Mouse (Mus musculus) T-helper 17 cell (primary cell): ENCODE measurements around the gene Ikzf3.

ENCODE experiments used
- in situ Hi-C, 2 experiments: fragments of 300-600 bp; cut with MboI, MseI; formaldehyde crosslinking; loops; 1 replicate in 1 of 2; 2 replicates in 1 of 2; pipeline ENCODE4 v1.15.1; 2025; ENCODE audit warnings: high pct_unique_total_duplicates in 2 of 2

Gene Ikzf3

DNA sequence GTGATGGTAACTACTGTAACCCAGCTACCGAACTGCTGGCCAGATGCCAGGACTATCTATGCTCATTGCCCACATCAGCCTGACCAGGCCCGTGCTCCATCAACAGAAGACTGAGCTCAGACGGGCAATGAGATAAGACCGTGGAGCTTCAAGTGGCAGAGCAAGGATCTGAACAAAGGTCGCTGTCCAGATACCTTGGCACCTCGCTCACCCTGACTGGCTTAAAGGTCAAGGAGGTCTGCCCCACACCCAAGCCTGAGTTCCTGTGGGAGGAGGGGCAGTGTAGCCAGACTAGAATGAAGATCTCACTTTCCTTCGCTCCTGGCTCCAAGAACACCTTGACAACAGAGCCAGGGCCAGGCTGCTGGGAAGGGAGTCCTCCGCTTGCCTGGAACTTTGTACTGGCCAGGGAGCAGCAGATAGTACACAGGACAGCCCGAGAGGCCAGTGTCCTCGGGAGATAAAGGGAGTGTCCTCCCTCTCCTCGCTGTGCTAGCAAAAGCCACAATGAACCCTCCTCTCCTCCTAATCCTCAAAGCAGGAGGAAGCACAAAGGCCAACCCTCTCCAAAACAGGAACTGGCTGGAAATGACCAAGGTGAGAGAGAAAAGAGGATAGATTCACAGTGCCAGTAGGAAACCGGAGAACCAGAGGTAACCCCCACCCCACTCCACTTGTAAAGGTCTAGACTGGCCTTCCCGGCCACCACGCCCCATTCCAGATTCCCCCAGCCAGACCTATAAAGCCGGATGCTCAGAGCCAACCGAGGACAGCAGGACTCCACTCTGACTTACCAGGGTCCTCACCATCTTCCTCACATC, 34.7 kb upstream of the Ikzf3 start:
- in situ Hi-C loops = loop anchor here in 1 of 2 experiments (25.0 kb wide), 1 partner anchor 1568 kb away; the partner anchor contains the start of gene Sp6

- in situ Hi-C loops = loop anchor here (5.0 to 25.0 kb wide), 2 partner anchors 95 to 1565 kb away; partner anchors contain the start of gene Sp6 (in 1 of the 2)
These were observed 31.9 kb upstream of the Ikzf3 start for GRCm38 (mm10) chr11:98577776-98578175.

- in situ Hi-C loops = no loop called here
These were observed 23.6 kb upstream of the Ikzf3 start for GRCm38 (mm10) chr11:98569461-98569860.

DNA sequence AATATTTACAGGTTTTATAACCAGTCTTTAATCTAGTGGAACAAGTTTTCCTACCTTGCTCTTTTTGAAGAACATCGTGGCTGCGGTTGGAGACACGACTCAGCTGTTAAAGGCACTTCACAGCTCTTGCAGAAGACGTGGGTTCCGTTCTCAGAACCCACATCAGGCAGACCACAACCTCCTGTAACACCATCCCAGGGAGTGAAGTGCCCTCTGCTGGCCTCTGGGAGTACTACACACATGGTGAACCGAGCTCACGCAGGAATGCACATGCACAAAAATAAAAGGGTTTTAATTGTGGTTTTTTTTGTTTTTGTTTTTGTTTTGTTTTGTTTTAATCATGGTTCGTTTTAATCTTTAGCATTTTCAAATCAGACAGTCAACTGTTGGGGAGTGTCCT, 22.5 kb upstream of the Ikzf3 start:
- in situ Hi-C loops = no loop called here

GRCm38 (mm10) chr11:98563921-98564414, 18.1 kb upstream of the Ikzf3 start:
- in situ Hi-C loops = no loop called here

DNA sequence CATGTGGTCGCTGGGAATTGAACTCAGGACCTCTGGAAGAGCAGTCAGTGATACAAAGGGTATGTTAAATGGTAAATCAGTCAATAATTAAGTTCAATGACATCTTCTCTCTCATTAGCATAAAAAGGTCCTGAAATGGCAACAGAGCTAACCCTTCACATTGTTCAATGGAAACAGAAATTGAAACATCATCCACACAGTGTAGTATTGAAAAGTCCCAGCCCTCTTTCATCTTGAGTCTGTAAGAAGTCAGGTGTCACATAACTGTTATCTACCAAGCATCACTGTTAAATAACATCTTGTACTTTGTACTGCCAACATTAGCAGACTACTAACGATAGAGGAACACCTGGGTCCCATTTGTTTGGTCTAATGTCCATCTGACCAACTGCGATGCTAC, 17.2 kb upstream of the Ikzf3 start:
- in situ Hi-C loops = no loop called here

DNA sequence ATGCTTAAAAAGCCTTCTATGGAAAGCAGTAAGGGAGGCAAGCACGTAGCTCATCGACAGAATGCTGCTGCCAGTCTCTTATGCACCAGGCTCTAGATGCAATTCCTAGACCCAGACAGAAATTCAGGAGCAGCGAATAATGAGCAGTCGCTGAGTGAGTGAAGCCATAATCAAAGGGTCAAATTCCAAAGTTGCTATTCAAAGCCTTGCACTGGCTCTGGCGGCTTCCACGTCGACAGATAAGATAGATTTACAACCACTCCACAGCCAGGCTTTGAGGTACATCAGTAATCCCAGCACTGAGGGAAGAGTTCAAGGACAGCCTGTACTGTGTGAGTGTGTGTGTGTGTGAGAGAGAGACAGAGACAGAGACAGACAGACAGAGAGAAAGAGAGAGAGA, 15.1 kb upstream of the Ikzf3 start:
- in situ Hi-C loops = no loop called here

- in situ Hi-C loops = loop anchor here (5.0 to 10.0 kb wide), 2 partner anchors 42 to 1290 kb away; partner anchors contain the start of gene Lrrc3c (in 2 of the 2)
These were observed 9.4 kb upstream of the Ikzf3 start for GRCm38 (mm10) chr11:98555124-98555700.

DNA sequence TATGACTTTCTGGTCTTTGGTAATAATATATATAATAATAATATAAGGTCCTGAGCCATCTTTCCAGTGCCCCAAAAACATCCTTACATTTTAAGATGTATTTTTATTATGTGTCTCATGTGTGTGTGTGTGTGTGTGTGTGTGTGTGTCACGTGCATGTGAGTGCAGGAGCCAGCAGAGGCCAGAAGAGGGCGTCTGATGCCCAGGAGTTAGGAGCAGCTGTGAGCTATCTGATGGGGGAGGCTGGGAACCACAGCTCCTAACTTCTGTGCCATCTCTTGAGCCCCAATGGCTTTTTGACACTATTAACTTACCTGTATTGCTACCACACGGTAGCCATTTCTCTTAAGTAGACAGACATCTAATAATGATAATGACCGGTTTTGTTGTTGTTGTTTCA, 8.1 kb upstream of the Ikzf3 start:
- in situ Hi-C loops = loop anchor here (5.0 to 10.0 kb wide), 2 partner anchors 87 to 1289 kb away; no protein-coding TSS in a partner anchor

DNA sequence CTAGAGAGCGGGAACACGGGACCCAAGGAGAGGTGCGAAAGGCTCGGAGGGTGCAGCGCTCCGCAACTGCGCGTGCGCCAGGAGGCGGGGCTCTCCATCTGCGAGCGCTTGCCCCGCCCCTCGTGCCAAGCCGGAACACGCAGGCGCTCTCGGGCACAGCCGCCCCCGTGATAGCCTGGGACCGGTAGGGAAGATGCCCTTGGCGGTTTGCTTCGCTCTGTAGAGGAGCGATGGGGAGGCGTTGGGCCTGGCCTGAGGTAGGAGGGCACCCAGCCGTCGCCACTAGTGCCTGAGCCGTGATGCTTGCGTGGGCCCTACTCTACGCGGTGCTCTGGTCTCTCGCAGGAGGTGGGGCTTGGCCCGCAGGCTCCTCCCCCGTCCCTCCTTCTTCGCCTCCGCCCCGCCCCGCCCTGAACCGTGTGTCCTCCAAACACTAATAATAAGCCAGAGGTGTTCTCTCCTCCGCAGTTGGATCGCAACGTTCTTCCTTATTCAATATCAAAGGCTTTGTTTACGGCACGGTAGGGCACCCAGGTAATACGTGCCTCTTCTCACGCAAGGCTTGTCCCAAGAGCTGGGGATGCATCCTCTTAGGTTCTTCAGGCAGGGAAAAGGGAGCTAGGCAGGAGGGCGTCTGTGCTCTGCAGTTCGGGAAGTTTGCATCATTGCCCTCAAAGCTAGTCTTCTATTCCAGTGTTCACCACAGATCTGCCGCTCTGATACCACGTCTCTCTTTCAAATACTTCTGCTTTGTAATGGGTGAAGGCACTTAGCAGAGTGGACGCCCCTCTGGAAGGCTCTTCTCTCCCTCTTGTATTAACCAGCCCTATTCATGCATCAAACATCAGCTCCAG, 5.4 kb upstream of the Ikzf3 start, which contains the start of gene Zpbp2:
TSS of gene Zpbp2 (plus strand) at position 123 of the 854 bp plus-strand sequence.
- in situ Hi-C loops = loop anchor here (5.0 to 10.0 kb wide), 2 partner anchors 84 to 1286 kb away; no protein-coding TSS in a partner anchor

DNA sequence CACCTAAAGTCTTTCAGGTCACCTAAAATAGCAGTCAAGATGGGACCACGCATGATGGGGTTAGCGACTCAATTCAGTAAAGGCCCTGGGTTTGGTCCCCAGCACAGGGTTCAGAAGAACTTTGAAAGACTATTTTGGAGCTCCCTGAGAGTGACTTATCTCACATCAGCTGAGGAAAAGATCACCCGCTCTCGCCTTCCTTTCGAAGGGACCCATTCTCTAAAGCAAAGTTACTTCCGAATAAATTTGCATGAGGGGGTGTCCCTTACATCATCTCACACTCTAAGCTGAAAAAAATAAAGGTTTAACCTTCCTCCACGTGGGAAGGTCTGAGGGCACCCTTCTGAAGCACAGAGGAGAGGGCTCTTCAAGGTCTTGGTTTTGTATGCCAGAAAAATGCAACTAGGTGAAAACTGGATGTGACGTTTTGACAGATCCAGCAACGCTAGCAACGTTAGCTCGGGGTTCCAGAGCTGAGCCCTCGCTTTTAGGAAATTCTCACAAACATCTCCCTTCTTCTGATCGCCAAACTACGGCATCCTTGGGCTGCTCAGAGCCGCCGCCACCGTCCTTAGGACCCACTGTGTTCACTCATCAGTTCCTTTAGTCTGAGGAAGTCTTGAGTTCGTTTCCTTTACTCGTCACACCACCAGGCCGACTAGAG, 4.6 kb upstream of the Ikzf3 start:
- in situ Hi-C loops = loop anchor here (5.0 to 10.0 kb wide), 2 partner anchors 83 to 1286 kb away; no protein-coding TSS in a partner anchor

DNA sequence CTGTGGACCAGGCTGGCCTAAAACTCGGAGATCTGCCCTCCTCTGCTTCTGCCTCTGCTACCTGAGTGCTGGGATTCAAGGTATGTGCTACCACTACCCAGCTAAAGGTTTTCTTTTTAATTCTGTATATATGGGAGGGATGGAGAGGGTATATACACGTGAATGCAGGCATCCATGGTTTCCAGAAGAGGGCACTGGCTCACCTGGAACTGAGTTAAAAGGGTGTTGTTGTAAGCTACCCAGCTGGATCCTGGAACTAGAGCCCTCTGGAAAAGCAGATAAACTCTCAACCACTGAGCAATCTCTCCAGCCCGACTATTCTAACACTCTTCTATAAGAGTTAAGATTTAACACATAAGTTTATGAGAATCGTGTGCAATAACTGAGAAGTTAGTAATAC, 3.5 kb upstream of the Ikzf3 start:
- in situ Hi-C loops = no loop called here

DNA sequence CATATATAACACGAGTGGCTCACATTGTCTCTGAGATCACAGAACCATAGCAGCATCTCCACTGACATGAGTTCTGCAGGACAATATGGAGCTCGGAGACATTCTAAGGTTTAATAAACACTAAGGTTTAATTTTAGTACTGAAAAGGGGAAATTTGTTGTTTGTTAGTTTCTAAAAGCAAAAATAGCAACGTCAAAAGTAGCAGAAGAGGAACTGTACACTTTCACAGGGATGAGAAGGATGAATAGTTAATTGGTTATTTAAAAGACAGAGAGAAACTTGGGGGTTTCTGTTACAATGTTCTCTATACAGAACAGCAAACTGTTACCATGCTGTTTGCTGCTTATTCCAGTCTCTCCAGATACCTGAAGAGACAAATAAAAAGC, 1.5 kb upstream of the Ikzf3 start:
- in situ Hi-C loops = no loop called here

- in situ Hi-C loops = no loop called here
These were observed 887 bp upstream of the Ikzf3 start for GRCm38 (mm10) chr11:98546529-98547307.

- in situ Hi-C loops = no loop called here
These were observed 747 bp downstream of the Ikzf3 start for GRCm38 (mm10) chr11:98544890-98545677.

DNA sequence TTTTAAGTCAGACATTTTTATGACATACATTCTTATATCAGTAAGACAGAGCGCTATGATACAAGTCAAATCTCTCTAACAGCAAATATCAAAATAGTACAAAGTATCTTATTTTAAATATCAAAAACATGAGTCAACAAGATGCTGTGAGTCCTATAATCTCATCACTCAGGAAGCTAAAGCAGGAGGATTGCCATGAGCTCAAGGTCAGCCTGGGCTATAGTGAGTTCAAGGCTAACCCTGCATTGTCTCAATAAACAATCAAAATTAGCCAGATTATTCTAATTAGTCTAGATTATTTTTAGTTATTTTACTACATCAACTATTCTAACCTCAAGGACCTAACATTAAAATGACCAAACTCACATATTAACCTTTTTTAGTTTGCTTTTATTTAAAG, 2.4 kb downstream of the Ikzf3 start:
- in situ Hi-C loops = no loop called here

GRCm38 (mm10) chr11:98542553-98542952, 3.3 kb downstream of the Ikzf3 start:
- in situ Hi-C loops = no loop called here

- in situ Hi-C loops = no loop called here
These were observed 5.5 kb downstream of the Ikzf3 start for GRCm38 (mm10) chr11:98540319-98540718.

DNA sequence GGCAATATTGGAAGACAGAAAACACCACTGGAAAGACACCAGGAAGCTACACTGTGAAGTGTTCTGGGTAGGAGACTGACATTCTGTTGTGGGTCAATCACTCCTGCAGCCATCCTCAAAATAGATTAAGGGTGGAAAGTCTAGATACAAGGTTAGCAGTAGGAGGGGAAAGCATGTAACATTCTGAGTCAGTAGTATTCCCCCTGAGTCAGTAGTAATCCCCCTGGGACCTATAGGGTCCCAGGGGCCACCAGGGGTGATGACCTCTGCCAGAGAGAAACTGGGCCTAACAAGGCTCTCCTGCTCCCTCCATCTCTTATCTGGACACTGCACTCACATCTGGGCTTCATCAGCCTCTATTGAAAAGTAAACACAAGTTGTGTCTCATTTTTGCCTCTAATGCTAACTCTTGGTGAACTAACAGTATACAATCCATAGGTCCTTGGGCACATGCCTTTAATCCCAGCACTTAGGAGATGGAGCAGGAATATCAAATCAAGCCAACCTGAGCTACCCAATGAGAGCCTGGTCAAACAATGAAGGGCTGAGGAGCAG, 8.3 kb downstream of the Ikzf3 start:
- in situ Hi-C loops = no loop called here
